Mouse (Mus musculus): ENCODE results near the gene Arl5b. TPM values are rescaled to one million over a fixed set of nuclear protein-coding genes. Genes with fewer than 3 reads are reported as not detected.

The Arl5b gene
- 21.0 TPM for polyA plus RNA-seq (2015; fragmentation: Illumina TruSeq; extraction: RNeasy Lipid Tissue Mini Kit (QIAGEN cat#74804); ENCODE audit: low read depth, low replicate concordance)

GRCm38 (mm10) chr2:15049117-15049873, at the start of gene Arl5b:
Arl5b (plus strand) TSS chr2:15049395.

GRCm38 (mm10) chr2:15054945-15055637, 5.9 kb downstream of the Arl5b start, which contains the start of gene Nsun6:
Nsun6 (minus strand) TSS chr2:15055069.

Other genes with a start within 250 kb of the Arl5b start
- 6.6 TPM for gene Nsun6, start 5.7 kb downstream of the Arl5b start, polyA plus RNA-seq (2015; fragmentation: Illumina TruSeq; extraction: RNeasy Lipid Tissue Mini Kit (QIAGEN cat#74804); ENCODE audit: low read depth, low replicate concordance)